Mouse (Mus musculus) heart, embryonic 14.5 days (tissue): Measurements from ENCODE around the gene Hsf3. TPM values are rescaled to one million over a fixed set of nuclear protein-coding genes. Genes with fewer than 3 reads are reported as not detected.
"Not testable (repeated sequence)": the region's sequence is repeated elsewhere in the genome, so short reads cannot be mapped to it uniquely, and the experiment has no call there.

Source experiments
- ATAC-seq: fragments of 200-750 bp; cut with Nextera tagmentation; 2 replicates; pipeline ENCODE4 v1.8.0; 2017; ENCODE audit warnings: low read depth, moderate TSS enrichment; ENCODE audit not compliant: insufficient number of reproducible peaks, insufficient read depth, low FRiP score
- H3K27ac ChIP-seq, 2 experiments: fragments of 200-500 bp in 1 of 2; fragments of 300-500 bp in 1 of 2; sonication (generic) in 1 of 2; replicated peaks in 1 of 2; 2 replicates each; pipeline ENCODE4 v1.5.1; 2012 to 2014; ENCODE audit warnings: low read depth in 2 of 2, low read length in 2 of 2, control low read depth in 1 of 2, mild to moderate bottlenecking in 1 of 2, mixed read lengths in 1 of 2; ENCODE audit not compliant: control insufficient read depth in 1 of 2, insufficient read depth in 1 of 2
- H3K27me3 ChIP-seq: fragments of 300-500 bp; sonication (generic); 2 replicates; pipeline ENCODE4 v1.6.1; 2014; ENCODE audit warnings: mild to moderate bottlenecking, low read length, control low read depth; ENCODE audit not compliant: control insufficient read depth, insufficient read depth
- H3K36me3 ChIP-seq: fragments of 300-500 bp; sonication (generic); 2 replicates; pipeline ENCODE4 v1.6.1; 2014; ENCODE audit warnings: mild to moderate bottlenecking, control low read depth, low read length, mixed read lengths; ENCODE audit not compliant: control insufficient read depth, insufficient read depth
- H3K4me1 ChIP-seq, 2 experiments: fragments of 200-500 bp in 1 of 2; fragments of 300-500 bp in 1 of 2; sonication (generic) in 1 of 2; 2 replicates each; pipeline ENCODE4 v1.6.1; 2012 to 2014; ENCODE audit warnings: low read length in 2 of 2, control low read depth in 1 of 2, mixed read lengths in 1 of 2; ENCODE audit not compliant: control insufficient read depth in 2 of 2, insufficient read depth in 2 of 2
- H3K4me2 ChIP-seq: fragments of 300-500 bp; sonication (generic); 2 replicates; pipeline ENCODE4 v1.6.1; 2014; ENCODE audit warnings: mild to moderate bottlenecking, low read length
- H3K4me3 ChIP-seq, 2 experiments: fragments of 200-500 bp in 1 of 2; fragments of 300-500 bp in 1 of 2; sonication (generic) in 1 of 2; 2 replicates each; pipeline ENCODE4 v1.5.1; 2012 to 2014; ENCODE audit warnings: low read length in 2 of 2, mild to moderate bottlenecking in 2 of 2, control low read depth in 1 of 2, low read depth in 1 of 2, moderate library complexity in 1 of 2; ENCODE audit not compliant: control insufficient read depth in 1 of 2, insufficient read depth in 1 of 2
- H3K9ac ChIP-seq: fragments of 300-500 bp; sonication (generic); 2 replicates; pipeline ENCODE4 v1.6.1; 2014; ENCODE audit warnings: mild to moderate bottlenecking, low read length
- H3K9me3 ChIP-seq: fragments of 300-500 bp; sonication (generic); 2 replicates; pipeline ENCODE4 v1.6.1; 2016; ENCODE audit warnings: low read length, control low read depth; ENCODE audit not compliant: control insufficient read depth
- WGBS: fragments of 180-500 bp; shearing (Covaris S2); extraction: QIAGEN DNeasy Blood & Tissue Kit; methylation state at CpG from one replicate; pipeline ENCODE4 v1.1.7; 2014; 5-methylcytosine and 5-hydroxymethylcytosine counted together
- polyA plus RNA-seq: library from polyadenylated mRNA; unstranded; fragments of >200 nt; fragmentation: Nextera tagmentation; extraction: Ambion mirVana; gene quantifications from 2 replicates; pipeline ENCODE4 v1.2.1, GENCODE M21; 2014

Gene Hsf3
- 0.30 TPM in 1 of 2 replicates, not detected in the other for polyA plus RNA-seq

- peak within 1 kb of the TSS; percentile 38 to 53 for H3K4me3 ChIP-seq
- no peaks in the 10 kb centered on the region for H3K9me3 ChIP-seq
- H3K27ac ChIP-seq = no peak within 1 kb of the TSS
- peak within 1 kb of the TSS; percentile 38 for H3K4me2 ChIP-seq
- 19% methylated on average over 9 of the region's 9 CpGs for WGBS
- H3K4me1 ChIP-seq = no peaks in the 10 kb centered on the region
- no peaks in the 10 kb centered on the region for H3K27me3 ChIP-seq
- ATAC-seq = no peak
- no peaks in the 10 kb centered on the region for H3K36me3 ChIP-seq
- H3K9ac ChIP-seq = peak within 1 kb of the TSS; percentile 56
Measured at GRCm38 (mm10) chrX:96456201-96456963, at the start of gene Hsf3. Hsf3 (minus strand) TSS chrX:96456294.

GRCm38 (mm10) chrX:96501580-96501979 is 45.5 kb upstream of the Hsf3 start:
- Histone ChIP-seq H3K36me3 (no peaks in the 10 kb centered on the region), H3K4me2 (no peak overlapping the region), H3K9me3 (no peaks in the 10 kb centered on the region), H3K27ac (no peak overlapping the region), H3K4me1 (no peaks in the 10 kb centered on the region), H3K27me3 (no peaks in the 10 kb centered on the region), H3K4me3 (no peak overlapping the region), H3K9ac (no peak overlapping the region)
- no peak for ATAC-seq
- WGBS = 19% methylated on average over 1 of the region's 1 CpGs

- Histone ChIP-seq H3K9me3 (no peaks in the 10 kb centered on the region), H3K4me2 (peak within 1 kb of the TSS; percentile 38), H3K27me3 (no peaks in the 10 kb centered on the region), H3K4me3 (peak within 1 kb of the TSS; percentile 38 to 53), H3K9ac (peak within 1 kb of the TSS; percentile 56), H3K27ac (no peak within 1 kb of the TSS), H3K4me1 (no peaks in the 10 kb centered on the region), H3K36me3 (no peaks in the 10 kb centered on the region)
- ATAC-seq = no peak
- WGBS = 64% methylated on average over 2 of the region's 2 CpGs
Measured at GRCm38 (mm10) chrX:96455149-96455548, 945 bp downstream of the Hsf3 start, which contains the start of gene Heph. Heph (plus strand) TSS chrX:96455359.

GRCm38 (mm10) chrX:96419383-96419782 is 36.7 kb downstream of the Hsf3 start:
- no peaks in the 10 kb centered on the region for H3K9me3 ChIP-seq
- ATAC-seq = no peak
- no peaks in the 10 kb centered on the region for H3K36me3 ChIP-seq
- no peak overlapping the region for H3K4me3 ChIP-seq
- no peaks in the 10 kb centered on the region for H3K27me3 ChIP-seq
- H3K27ac ChIP-seq = no peak overlapping the region
- no peaks in the 10 kb centered on the region for H3K4me1 ChIP-seq
- H3K9ac ChIP-seq = no peak overlapping the region
- H3K4me2 ChIP-seq = no peak overlapping the region

GRCm38 (mm10) chrX:96417733-96418132 is 38.4 kb downstream of the Hsf3 start:
- WGBS = 23% methylated on average over 1 of the region's 1 CpGs
- ATAC-seq = no peak
- Histone ChIP-seq H3K36me3 (no peaks in the 10 kb centered on the region), H3K27me3 (no peaks in the 10 kb centered on the region), H3K9me3 (no peaks in the 10 kb centered on the region), H3K27ac (no peak overlapping the region), H3K4me2 (no peak overlapping the region), H3K4me3 (no peak overlapping the region), H3K9ac (no peak overlapping the region), H3K4me1 (no peaks in the 10 kb centered on the region)

GRCm38 (mm10) chrX:96416970-96417369 is 39.1 kb downstream of the Hsf3 start:
- no peaks in the 10 kb centered on the region for H3K9me3 ChIP-seq
- H3K4me2 ChIP-seq = no peak overlapping the region
- 78% methylated on average over 1 of the region's 1 CpGs for WGBS
- no peak overlapping the region for H3K9ac ChIP-seq
- H3K36me3 ChIP-seq = no peaks in the 10 kb centered on the region
- H3K4me1 ChIP-seq = no peaks in the 10 kb centered on the region
- no peak overlapping the region for H3K27ac ChIP-seq
- H3K27me3 ChIP-seq = no peaks in the 10 kb centered on the region
- H3K4me3 ChIP-seq = no peak overlapping the region
- no peak for ATAC-seq

- H3K4me1 ChIP-seq, H3K36me3 ChIP-seq, H3K9me3 ChIP-seq, H3K4me3 ChIP-seq, H3K27me3 ChIP-seq, H3K9ac ChIP-seq, H3K4me2 ChIP-seq, ATAC-seq, H3K27ac ChIP-seq: not testable (repeated sequence)
- WGBS = 75% methylated on average over 4 of the region's 4 CpGs
Measured at GRCm38 (mm10) chrX:96415351-96415750, 40.7 kb downstream of the Hsf3 start.

- Histone ChIP-seq H3K4me1 (no peaks in the 10 kb centered on the region), H3K9me3 (no peaks in the 10 kb centered on the region), H3K27ac (no peak overlapping the region), H3K27me3 (no peaks in the 10 kb centered on the region), H3K4me3 (no peak overlapping the region), H3K4me2 (no peak overlapping the region), H3K36me3 (no peaks in the 10 kb centered on the region), H3K9ac (no peak overlapping the region)
- ATAC-seq = no peak
- 54% methylated on average over 2 of the region's 2 CpGs for WGBS
Measured at GRCm38 (mm10) chrX:96339108-96339507, 117.0 kb downstream of the Hsf3 start.
